Mouse (Mus musculus): ENCODE measurements around the gene Ube2m. TPM values are rescaled to one million over a fixed set of nuclear protein-coding genes. Genes with fewer than 3 reads are reported as not detected.
"Not testable (repeated sequence)": the region's sequence is repeated elsewhere in the genome, so short reads cannot be mapped to it uniquely, and the experiment has no call there.

Gene Ube2m
- 100 to 1,000 TPM; 177 to 187 TPM for total RNA-seq (2021)
- long read RNA-seq, experiment 1, transcript Ube2m-201 (6 exons, 1,472 nt), result major isoform, 342 of 360 reads
- long read RNA-seq, experiment 1, partial matches to known transcripts, result 1 of 360 reads
- long read RNA-seq, experiment 1, other reads (novel, unspliced or antisense), result 15 of 360 reads
- long read RNA-seq, experiment 2, transcript Ube2m-201 (6 exons, 1,472 nt), result major isoform, 222 of 240 reads
- long read RNA-seq, experiment 2, partial matches to known transcripts, result 1 of 240 reads
- long read RNA-seq, experiment 2, other reads (novel, unspliced or antisense), result 16 of 240 reads

GRCm38 (mm10) chr7:13037901-13038555 lies at the start of gene Ube2m:
Gene Ube2m, minus strand, starts transcription at chr7:13038275.
- peak; percentile 98 to 99 for DNase-seq

GRCm38 (mm10) chr7:13072293-13072692 lies 34.2 kb upstream of the Ube2m start:
- DNase-seq, result no peak

GRCm38 (mm10) chr7:13063399-13063798 lies 25.3 kb upstream of the Ube2m start:
- not testable (repeated sequence) for DNase-seq

- no peak for DNase-seq
Observed at GRCm38 (mm10) chr7:13059536-13059935, 21.5 kb upstream of the Ube2m start.

GRCm38 (mm10) chr7:13056913-13057700 lies 19.0 kb upstream of the Ube2m start:
- no peak for DNase-seq

GRCm38 (mm10) chr7:13054287-13055010 lies 16.4 kb upstream of the Ube2m start, which contains the start of gene Mzf1:
Gene Mzf1, minus strand, starts transcription at chr7:13054764.
- DNase-seq, result peak; percentile 95 to 97

- no peak for DNase-seq
Observed at GRCm38 (mm10) chr7:13053961-13054286, 15.8 kb upstream of the Ube2m start.

- no peak for DNase-seq
Observed at GRCm38 (mm10) chr7:13053501-13053900, 15.4 kb upstream of the Ube2m start.

- DNase-seq, result no peak
Observed at GRCm38 (mm10) chr7:13053001-13053400, 14.9 kb upstream of the Ube2m start.

- peak; percentile 52 to 79 for DNase-seq
Observed at GRCm38 (mm10) chr7:13046084-13046483, 8.0 kb upstream of the Ube2m start.

GRCm38 (mm10) chr7:13044254-13044625 lies 6.2 kb upstream of the Ube2m start:
- DNase-seq, result no peak

GRCm38 (mm10) chr7:13043445-13044253 lies 5.6 kb upstream of the Ube2m start:
- DNase-seq, result no peak

GRCm38 (mm10) chr7:13043120-13043444 lies 5.0 kb upstream of the Ube2m start:
- no peak for DNase-seq

- no peak for DNase-seq
Observed at GRCm38 (mm10) chr7:13042511-13042910, 4.4 kb upstream of the Ube2m start.

- no peak for DNase-seq
Observed at GRCm38 (mm10) chr7:13041256-13041655, 3.2 kb upstream of the Ube2m start.

GRCm38 (mm10) chr7:13039181-13039580 lies 1.1 kb upstream of the Ube2m start:
- DNase-seq, result no peak

- peak in 1 of 2 experiments; percentile 25 for DNase-seq
Observed at GRCm38 (mm10) chr7:13038621-13039169, 620 bp upstream of the Ube2m start.

GRCm38 (mm10) chr7:13037366-13037765 lies 709 bp downstream of the Ube2m start:
- DNase-seq, result no peak

- no peak for DNase-seq
Observed at GRCm38 (mm10) chr7:13036806-13037205, 1.3 kb downstream of the Ube2m start.

- no peak for DNase-seq
Observed at GRCm38 (mm10) chr7:13035211-13035855, 2.7 kb downstream of the Ube2m start.
